Mouse (Mus musculus) neural tube, embryonic 11.5 days (tissue): Measurements from ENCODE around the gene Zcchc12. TPM values are rescaled to one million over a fixed set of nuclear protein-coding genes. Genes with fewer than 3 reads are reported as not detected.

Source experiments
- ATAC-seq: fragments of 200-750 bp; cut with Nextera tagmentation; 2 replicates; pipeline ENCODE4 v1.8.0; 2017; ENCODE audit warnings: moderate number of reproducible peaks, mild to moderate bottlenecking, moderate TSS enrichment, moderate library complexity; ENCODE audit not compliant: insufficient read depth, low FRiP score, low TSS enrichment
- DNase-seq: peaks from one replicate; pipeline ENCODE4 v3.0.0-alpha.2; 2015; ENCODE audit warnings: low spot score
- H3K27ac ChIP-seq: fragments of 300-500 bp; sonication (generic); 2 replicates; pipeline ENCODE4 v1.5.1; 2014; ENCODE audit warnings: low read depth, mild to moderate bottlenecking, low read length
- H3K27me3 ChIP-seq: fragments of 300-500 bp; sonication (generic); 2 replicates; pipeline ENCODE4 v1.6.1; 2014; ENCODE audit warnings: mild to moderate bottlenecking, low read length, mixed read lengths; ENCODE audit not compliant: control insufficient read depth, insufficient read depth
- H3K36me3 ChIP-seq: fragments of 300-500 bp; sonication (generic); 2 replicates; pipeline ENCODE4 v1.6.1; 2014; ENCODE audit warnings: mild to moderate bottlenecking, low read length, moderate library complexity, mixed read lengths; ENCODE audit not compliant: control insufficient read depth, insufficient read depth
- H3K4me1 ChIP-seq: fragments of 300-500 bp; sonication (generic); 2 replicates; pipeline ENCODE4 v1.6.1; 2014; ENCODE audit warnings: low read length, mixed read lengths; ENCODE audit not compliant: control insufficient read depth, insufficient read depth
- H3K4me2 ChIP-seq: fragments of 300-500 bp; sonication (generic); 2 replicates; pipeline ENCODE4 v1.6.1; 2014; ENCODE audit warnings: low read depth, mild to moderate bottlenecking, moderate library complexity
- H3K4me3 ChIP-seq: fragments of 300-500 bp; sonication (generic); 2 replicates; pipeline ENCODE4 v1.5.1; 2014; ENCODE audit warnings: low read depth, low read length
- H3K9ac ChIP-seq: fragments of 300-500 bp; sonication (generic); 2 replicates; pipeline ENCODE4 v1.6.1; 2014; ENCODE audit warnings: mild to moderate bottlenecking, low read length
- H3K9me3 ChIP-seq: fragments of 300-500 bp; sonication (generic); 2 replicates; pipeline ENCODE4 v1.6.1; 2016; ENCODE audit warnings: low read length; ENCODE audit not compliant: control insufficient read depth
- whole genome bisulfite sequencing: fragments of 180-500 bp; shearing (Covaris S2); extraction: QIAGEN DNeasy Blood & Tissue Kit; methylation state at CpG from one replicate; pipeline ENCODE4 v1.1.7; 2014; 5-methylcytosine and 5-hydroxymethylcytosine counted together
- polyA plus RNA-seq: library from polyadenylated mRNA; unstranded; fragments of >200 nt; fragmentation: Nextera tagmentation; extraction: Ambion mirVana; gene quantifications from 2 replicates; pipeline ENCODE4 v1.2.1, GENCODE M21; 2014

The Zcchc12 gene
- polyA plus RNA-seq, 1 experiment from 2014 or later = 12.0 TPM

- H3K9ac ChIP-seq = no peak overlapping the region
- 77% methylated on average over 2 of the region's 2 CpGs for WGBS
- no peaks in the 10 kb centered on the region for H3K36me3 ChIP-seq
- DNase-seq (no peak), ATAC-seq (no peak)
- H3K4me2 ChIP-seq = no peak overlapping the region
- no peaks in the 10 kb centered on the region for H3K9me3 ChIP-seq
- no peaks in the 10 kb centered on the region for H3K4me1 ChIP-seq
- no peak overlapping the region for H3K4me3 ChIP-seq
- H3K27ac ChIP-seq = no peak overlapping the region
- H3K27me3 ChIP-seq = no peaks in the 10 kb centered on the region
These were observed 13.8 kb downstream of the Zcchc12 start for GRCm38 (mm10) chrX:36209554-36209953.

- no peak for DNase-seq
- no peaks in the 10 kb centered on the region for H3K4me1 ChIP-seq
- H3K27me3 ChIP-seq = no peaks in the 10 kb centered on the region
- no peaks in the 10 kb centered on the region for H3K36me3 ChIP-seq
- H3K9me3 ChIP-seq = no peaks in the 10 kb centered on the region
- ATAC-seq = no peak
- no peak overlapping the region for H3K9ac ChIP-seq
- H3K4me3 ChIP-seq = no peak overlapping the region
- 82% methylated on average over 3 of the region's 3 CpGs for WGBS
- H3K27ac ChIP-seq = no peak overlapping the region
- no peak overlapping the region for H3K4me2 ChIP-seq
These were observed 15.5 kb downstream of the Zcchc12 start for GRCm38 (mm10) chrX:36211216-36211615.

- Histone ChIP-seq H3K27me3 (no peaks in the 10 kb centered on the region), H3K9ac (no peak overlapping the region), H3K9me3 (no peaks in the 10 kb centered on the region), H3K4me3 (no peak overlapping the region), H3K36me3 (no peaks in the 10 kb centered on the region), H3K4me2 (no peak overlapping the region), H3K4me1 (no peaks in the 10 kb centered on the region), H3K27ac (no peak overlapping the region)
- 52% methylated on average over 2 of the region's 2 CpGs for WGBS
- no peak for ATAC-seq
- no peak for DNase-seq
These were observed 25.7 kb downstream of the Zcchc12 start for GRCm38 (mm10) chrX:36221366-36221765.

GRCm38 (mm10) chrX:36225777-36226176 lies 30.1 kb downstream of the Zcchc12 start:
- H3K9me3 ChIP-seq = no peaks in the 10 kb centered on the region
- H3K27me3 ChIP-seq = no peaks in the 10 kb centered on the region
- no peaks in the 10 kb centered on the region for H3K4me1 ChIP-seq
- H3K4me2 ChIP-seq = no peak overlapping the region
- H3K4me3 ChIP-seq = no peak overlapping the region
- ATAC-seq = no peak
- H3K9ac ChIP-seq = no peak overlapping the region
- peak; percentile 61 for DNase-seq
- WGBS = 22% methylated on average over 7 of the region's 7 CpGs
- no peaks in the 10 kb centered on the region for H3K36me3 ChIP-seq
- no peak overlapping the region for H3K27ac ChIP-seq

- Histone ChIP-seq H3K9me3 (no peaks in the 10 kb centered on the region), H3K36me3 (no peaks in the 10 kb centered on the region), H3K9ac (no peak overlapping the region), H3K4me2 (no peak overlapping the region), H3K27ac (no peak overlapping the region), H3K4me1 (no peaks in the 10 kb centered on the region), H3K27me3 (no peaks in the 10 kb centered on the region), H3K4me3 (no peak overlapping the region)
- ATAC-seq (no peak), DNase-seq (peak; percentile 38)
- WGBS = 41% methylated on average over 2 of the region's 2 CpGs
These were observed 30.9 kb downstream of the Zcchc12 start for GRCm38 (mm10) chrX:36226577-36226976.

GRCm38 (mm10) chrX:36228861-36229260 lies 33.2 kb downstream of the Zcchc12 start:
- 73% methylated on average over 7 of the region's 7 CpGs for WGBS
- no peak overlapping the region for H3K4me2 ChIP-seq
- no peak overlapping the region for H3K9ac ChIP-seq
- H3K27ac ChIP-seq = no peak overlapping the region
- H3K4me1 ChIP-seq = no peaks in the 10 kb centered on the region
- ATAC-seq (no peak), DNase-seq (no peak)
- no peaks in the 10 kb centered on the region for H3K9me3 ChIP-seq
- H3K4me3 ChIP-seq = no peak overlapping the region
- no peaks in the 10 kb centered on the region for H3K36me3 ChIP-seq
- no peaks in the 10 kb centered on the region for H3K27me3 ChIP-seq

- Histone ChIP-seq H3K4me1 (no peaks in the 10 kb centered on the region), H3K4me2 (no peak overlapping the region), H3K9ac (no peak overlapping the region), H3K36me3 (no peaks in the 10 kb centered on the region), H3K27me3 (no peaks in the 10 kb centered on the region), H3K27ac (no peak overlapping the region), H3K4me3 (no peak overlapping the region), H3K9me3 (no peaks in the 10 kb centered on the region)
- DNase-seq (no peak), ATAC-seq (no peak)
- WGBS = 75% methylated on average over 2 of the region's 2 CpGs
These were observed 33.6 kb downstream of the Zcchc12 start for GRCm38 (mm10) chrX:36229273-36229672.

GRCm38 (mm10) chrX:36235652-36236051 lies 39.9 kb downstream of the Zcchc12 start:
- 85% methylated on average over 6 of the region's 6 CpGs for WGBS
- H3K4me3 ChIP-seq = no peak overlapping the region
- no peaks in the 10 kb centered on the region for H3K4me1 ChIP-seq
- H3K27ac ChIP-seq = no peak overlapping the region
- no peaks in the 10 kb centered on the region for H3K27me3 ChIP-seq
- no peak overlapping the region for H3K4me2 ChIP-seq
- no peaks in the 10 kb centered on the region for H3K36me3 ChIP-seq
- no peaks in the 10 kb centered on the region for H3K9me3 ChIP-seq
- DNase-seq = no peak
- no peak for ATAC-seq
- no peak overlapping the region for H3K9ac ChIP-seq
